Mouse (Mus musculus) ES-E14 (cell line): Measurements from ENCODE around the gene Taok3.

Source experiments
- CHD2 ChIP-seq: IDR thresholded peaks from 2 replicates; pipeline ENCODE4 v1.6.1; 2014; ENCODE audit warnings: mild to moderate bottlenecking, low read depth, low read length, inconsistent platforms
- HCFC1 ChIP-seq: IDR thresholded peaks from 2 replicates; pipeline ENCODE4 v1.6.1; 2012; ENCODE audit warnings: low read length, inconsistent platforms, borderline replicate concordance; ENCODE audit not compliant: insufficient read depth
- MAFK ChIP-seq: IDR thresholded peaks from 2 replicates; pipeline ENCODE4 v1.6.1; 2014; ENCODE audit warnings: mild to moderate bottlenecking, low read depth, low read length, inconsistent platforms; ENCODE audit not compliant: insufficient read depth
- ZC3H11A ChIP-seq: IDR thresholded peaks from 2 replicates; pipeline ENCODE4 v1.6.1; 2012; ENCODE audit warnings: low read depth, mild to moderate bottlenecking, inconsistent platforms, low read length, borderline replicate concordance
- ZNF384 ChIP-seq: IDR thresholded peaks from 2 replicates; pipeline ENCODE4 v1.6.1; 2012; ENCODE audit warnings: low read depth, low read length, inconsistent platforms

DNA sequence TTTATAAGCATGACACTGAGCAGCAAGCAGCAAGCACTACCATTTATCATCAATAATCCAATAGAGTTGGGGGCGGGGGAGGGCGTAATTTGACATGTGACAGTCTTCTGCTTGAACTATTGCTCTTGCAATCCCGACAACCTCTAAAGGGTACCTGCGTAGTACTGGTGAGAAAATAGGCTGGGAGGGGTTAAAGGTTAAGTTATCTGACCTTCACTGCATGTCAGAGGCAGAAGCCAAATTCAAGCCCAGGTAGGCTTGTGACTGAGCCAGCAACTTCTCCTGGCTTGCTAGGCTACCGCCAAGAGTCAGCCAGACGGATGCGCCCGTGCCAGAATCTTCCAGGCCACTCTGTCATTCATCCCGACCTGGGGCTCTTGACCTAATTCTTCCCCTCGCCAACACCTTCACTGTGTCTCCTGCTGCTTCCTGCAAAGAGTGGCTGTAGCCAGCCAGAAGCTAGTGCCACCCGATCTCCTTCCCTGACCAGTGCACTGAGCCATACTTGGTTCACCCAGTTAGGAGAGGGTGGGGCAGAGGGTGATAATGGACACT lies 47.0 kb downstream of the Taok3 start:
- TF ChIP-seq ZNF384 (no peak), MAFK (no peak), CHD2 (no peak), HCFC1 (no peak), ZC3H11A (no peak)
